Mouse (Mus musculus): ENCODE measurements around the gene AC109138.7. TPM values are rescaled to one million over a fixed set of nuclear protein-coding genes. Genes with fewer than 3 reads are reported as not detected.

The AC109138.7 gene
- not detected in 3 replicates for total RNA-seq (2017)

DNA sequence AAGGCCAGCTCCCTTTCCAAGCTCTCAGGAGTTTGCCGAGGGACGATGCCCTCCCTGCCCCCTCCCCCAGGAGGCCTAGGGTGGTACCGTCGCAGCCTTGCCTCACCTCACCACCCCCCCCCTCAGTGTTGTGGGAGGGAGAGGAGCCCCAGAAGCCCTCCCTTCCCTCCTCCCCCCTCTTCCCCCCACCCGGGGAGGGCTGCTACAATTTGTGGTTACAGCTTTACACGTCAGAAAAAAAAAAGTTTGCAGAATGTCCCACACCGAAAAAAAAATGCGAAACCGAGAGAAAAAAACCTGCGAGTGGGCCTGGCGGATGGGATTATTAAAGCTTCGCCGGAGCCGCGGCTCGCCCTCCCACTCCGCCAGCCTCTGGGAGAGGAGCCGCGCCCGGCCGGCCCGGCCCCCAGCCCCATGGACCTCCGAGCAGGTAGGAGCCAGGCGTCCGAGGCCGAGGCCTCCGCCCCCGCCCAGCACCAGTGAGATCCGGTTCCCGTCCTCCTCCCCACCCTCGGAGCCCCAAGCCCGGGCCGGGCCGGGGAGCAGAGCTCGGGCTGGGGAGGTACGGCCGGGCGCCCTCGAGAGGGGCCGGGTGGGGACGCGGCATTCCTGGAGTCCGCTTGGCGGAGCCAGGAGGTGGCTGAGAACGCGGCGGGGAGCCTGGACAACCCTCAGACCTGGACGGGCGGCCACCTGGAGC, at the start of gene AC109138.7, which contains the start of gene Clcf1:
Gene AC109138.7 (plus strand): TSS at position 287 of the 700 bp plus-strand sequence.
Gene Clcf1 (plus strand): TSS at position 168 of the 700 bp plus-strand sequence.
- ATAC-seq (replicated peaks; ENCODE audit: insufficient number of reproducible peaks, low FRiP score, low TSS enrichment, poor library complexity, severe bottlenecking): peak; percentile 34

DNA sequence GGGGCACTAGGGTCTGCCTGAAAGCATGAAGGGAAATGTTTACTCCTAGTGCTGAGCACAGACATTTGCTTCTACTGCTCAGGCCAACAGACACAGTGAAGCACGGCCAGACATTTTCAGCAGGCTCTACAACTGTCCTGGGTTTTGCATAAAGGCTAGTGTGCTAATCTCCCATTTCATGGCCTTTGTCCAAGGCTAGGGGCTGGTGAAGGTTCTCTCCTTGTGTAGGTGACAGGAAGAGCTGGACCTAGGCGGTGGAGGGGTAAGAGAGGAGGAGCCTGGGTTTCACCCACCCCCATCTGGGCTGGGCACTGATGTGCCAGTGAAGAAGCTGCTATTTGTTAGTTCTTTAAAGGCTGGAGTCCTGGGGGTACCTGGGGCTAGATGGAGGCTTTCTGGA, 49.4 kb upstream of the AC109138.7 start:
- ATAC-seq (replicated peaks; ENCODE audit: insufficient number of reproducible peaks, low FRiP score, low TSS enrichment, poor library complexity, severe bottlenecking): no peak

DNA sequence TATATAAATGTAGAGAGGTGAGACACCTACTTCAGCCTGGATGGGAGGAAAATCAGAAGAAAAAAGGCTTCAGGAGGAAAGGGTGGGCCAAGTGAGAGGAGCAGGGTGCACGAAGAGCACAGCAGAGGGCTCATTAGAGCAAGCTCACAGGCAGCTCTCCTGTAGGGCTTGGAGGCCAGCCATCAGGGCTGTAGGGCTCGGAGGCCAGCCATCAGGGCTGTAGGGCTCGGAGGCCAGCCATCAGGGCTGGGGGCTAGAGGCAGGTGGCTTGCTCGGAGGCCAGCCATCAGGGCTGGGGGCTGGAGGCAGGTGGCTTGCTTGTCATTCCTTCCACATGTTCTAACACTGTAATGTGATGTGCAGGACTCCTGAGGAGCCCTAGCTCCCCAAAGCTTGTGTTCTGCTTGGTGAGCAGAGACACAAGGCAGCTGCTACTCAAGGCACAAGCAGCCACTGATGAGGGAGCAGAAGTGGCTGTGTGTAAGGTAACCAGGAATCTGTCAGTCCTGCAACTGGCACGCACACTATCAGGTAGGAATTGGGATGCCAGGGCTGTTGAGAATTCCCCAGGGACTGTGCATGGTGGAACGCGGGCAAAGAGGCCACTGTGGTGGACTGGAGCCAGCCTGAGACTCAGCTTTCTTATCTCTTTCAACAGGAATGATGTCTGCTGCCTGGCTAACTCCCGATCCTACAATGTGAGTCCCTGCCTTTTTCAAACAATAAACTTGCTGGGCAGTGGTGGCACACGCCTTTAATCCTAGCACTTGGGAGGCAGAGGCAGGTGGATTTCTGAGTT, 47.3 kb upstream of the AC109138.7 start:
- ATAC-seq (replicated peaks; ENCODE audit: insufficient number of reproducible peaks, low FRiP score, low TSS enrichment, poor library complexity, severe bottlenecking): no peak

DNA sequence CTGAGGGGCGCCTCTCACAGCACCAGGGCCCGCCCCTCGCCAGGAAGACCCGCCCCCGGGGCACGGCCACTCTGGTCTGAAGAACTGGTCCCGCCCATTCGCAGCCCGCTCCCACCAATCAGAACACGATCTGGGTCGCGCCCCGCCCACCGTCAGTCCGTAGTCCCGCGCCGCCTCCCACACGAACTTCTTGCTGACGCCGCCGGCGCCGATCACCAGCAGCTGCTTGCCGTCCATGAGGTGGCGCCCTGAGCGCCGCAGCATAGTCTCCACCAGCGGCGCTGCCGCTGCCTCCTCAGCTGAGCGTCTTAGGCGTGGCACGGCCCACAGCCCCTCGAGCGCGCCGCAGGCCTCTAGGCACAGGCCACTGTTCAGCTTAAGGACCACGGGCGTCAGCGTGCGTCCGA, 44.8 kb upstream of the AC109138.7 start:
- peak; percentile 88 for ATAC-seq (replicated peaks; ENCODE audit: insufficient number of reproducible peaks, low FRiP score, low TSS enrichment, poor library complexity, severe bottlenecking)

DNA sequence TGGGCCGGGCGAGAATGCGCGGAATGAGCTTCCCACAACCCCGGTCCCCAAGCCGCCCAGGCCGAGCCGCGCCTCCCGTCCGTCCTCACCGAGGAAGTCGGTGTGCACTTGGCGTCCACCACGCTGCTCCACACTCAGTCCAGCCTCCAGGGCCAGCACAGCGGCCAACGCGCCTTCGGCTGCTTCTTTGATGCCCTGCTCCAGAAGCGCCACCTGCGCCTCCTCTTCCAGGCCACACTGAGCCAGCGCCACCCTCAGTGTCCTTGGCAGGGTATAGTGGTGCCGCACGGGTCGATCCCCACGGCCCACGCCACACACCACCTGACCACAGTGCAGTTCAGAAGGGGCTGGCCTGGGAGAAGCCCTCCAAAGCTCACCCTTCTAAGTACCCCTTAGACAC, 44.3 kb upstream of the AC109138.7 start:
- ATAC-seq (replicated peaks; ENCODE audit: insufficient number of reproducible peaks, low FRiP score, low TSS enrichment, poor library complexity, severe bottlenecking): no peak

DNA sequence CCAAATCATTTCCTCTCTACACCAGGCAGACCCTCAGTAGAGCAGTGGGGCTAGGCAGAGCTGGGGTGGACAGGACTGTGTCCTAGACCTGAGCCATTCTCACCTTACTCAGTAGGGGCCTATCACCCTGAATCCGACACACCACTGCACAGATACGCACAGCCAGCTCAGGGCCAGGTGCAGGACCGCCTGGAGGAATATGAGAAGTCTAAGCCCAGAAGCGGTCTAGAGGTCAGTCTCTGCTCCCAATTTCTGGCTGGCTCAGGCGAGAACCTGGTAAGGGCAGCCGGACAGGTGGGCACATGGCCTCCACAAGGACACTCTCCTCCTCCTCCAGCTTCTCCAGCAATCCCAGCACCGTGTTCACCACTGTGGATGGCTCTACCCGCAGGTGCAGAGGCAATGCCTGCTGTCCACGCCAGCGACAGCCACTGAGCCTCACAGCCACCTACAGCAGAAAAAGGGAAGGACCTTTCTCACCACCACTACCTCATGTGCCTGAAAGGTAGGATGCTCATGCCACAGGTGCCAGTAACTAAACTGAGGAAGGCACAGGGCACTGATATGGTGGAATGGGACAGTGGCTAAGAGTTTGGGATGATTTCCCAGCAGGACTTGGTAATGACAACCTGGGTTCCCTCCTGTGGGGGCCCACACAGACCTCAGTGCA, 43.3 kb upstream of the AC109138.7 start:
- no peak for ATAC-seq (replicated peaks; ENCODE audit: insufficient number of reproducible peaks, low FRiP score, low TSS enrichment, poor library complexity, severe bottlenecking)

DNA sequence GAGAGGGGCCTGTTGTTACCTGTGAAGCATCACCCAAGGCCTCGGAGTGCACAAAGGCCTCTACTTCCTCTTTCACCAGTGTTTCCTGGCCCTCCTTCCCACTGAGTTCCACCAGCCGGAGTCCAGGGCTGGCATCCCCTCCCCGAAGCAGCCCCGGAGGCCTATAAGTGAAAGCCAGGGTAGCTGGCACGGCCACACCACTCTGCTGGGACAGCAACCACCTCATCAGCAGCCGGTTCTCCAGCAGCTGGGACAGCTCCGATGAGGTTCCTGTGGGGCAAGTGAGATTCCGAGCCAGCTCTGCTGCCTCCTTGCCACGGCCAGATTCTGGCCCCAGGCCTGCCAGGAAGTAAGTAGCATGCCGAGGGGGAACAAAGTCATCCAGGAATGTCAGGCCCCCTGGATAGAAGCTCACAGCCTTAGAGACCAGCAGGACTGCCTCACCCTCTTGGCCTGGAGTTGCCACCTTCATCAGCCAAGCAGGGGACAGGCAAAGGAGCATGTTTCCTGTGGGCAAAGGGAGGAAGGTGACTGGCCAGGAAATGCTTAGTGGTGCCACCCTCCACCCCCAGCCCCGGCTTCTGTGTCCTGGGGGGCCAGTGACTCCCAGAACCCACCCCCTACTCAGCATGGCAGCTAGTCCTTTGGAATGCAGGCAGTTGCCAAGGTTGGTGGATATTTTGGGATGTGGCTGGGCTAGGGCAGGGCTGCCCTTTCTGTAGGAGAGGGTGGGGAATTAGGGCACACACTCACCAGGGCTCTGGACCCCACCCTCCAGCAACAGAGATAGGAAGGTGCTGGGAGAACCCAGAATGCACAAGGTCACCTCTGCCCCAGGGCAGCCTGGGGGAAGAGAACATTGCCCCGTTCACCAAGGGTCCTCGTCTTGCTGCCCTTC, 42.5 kb upstream of the AC109138.7 start:
- ATAC-seq (replicated peaks; ENCODE audit: insufficient number of reproducible peaks, low FRiP score, low TSS enrichment, poor library complexity, severe bottlenecking): peak; percentile 9; the same call in 1 of the 2 replicates

DNA sequence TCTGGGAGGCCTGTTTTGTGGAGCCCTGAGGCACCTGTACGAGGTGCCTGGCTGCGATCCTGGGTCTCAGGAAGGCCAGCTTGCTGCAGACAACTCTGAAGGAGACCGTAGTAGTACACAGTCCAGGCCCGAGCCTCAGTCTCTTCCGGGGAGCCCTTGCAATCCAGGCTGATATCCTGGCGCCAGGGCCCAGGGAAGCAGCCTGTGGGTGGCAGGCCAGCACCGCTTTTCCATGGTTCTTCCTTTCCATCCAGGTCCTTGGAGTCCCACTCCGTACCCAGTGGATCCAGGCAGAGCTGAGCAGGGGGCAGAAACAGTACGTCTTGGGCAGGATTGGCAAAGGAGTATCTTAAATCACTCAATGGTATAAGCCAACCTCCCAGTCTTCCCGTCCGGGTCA, 41.2 kb upstream of the AC109138.7 start:
- ATAC-seq (replicated peaks; ENCODE audit: insufficient number of reproducible peaks, low FRiP score, low TSS enrichment, poor library complexity, severe bottlenecking): no peak

DNA sequence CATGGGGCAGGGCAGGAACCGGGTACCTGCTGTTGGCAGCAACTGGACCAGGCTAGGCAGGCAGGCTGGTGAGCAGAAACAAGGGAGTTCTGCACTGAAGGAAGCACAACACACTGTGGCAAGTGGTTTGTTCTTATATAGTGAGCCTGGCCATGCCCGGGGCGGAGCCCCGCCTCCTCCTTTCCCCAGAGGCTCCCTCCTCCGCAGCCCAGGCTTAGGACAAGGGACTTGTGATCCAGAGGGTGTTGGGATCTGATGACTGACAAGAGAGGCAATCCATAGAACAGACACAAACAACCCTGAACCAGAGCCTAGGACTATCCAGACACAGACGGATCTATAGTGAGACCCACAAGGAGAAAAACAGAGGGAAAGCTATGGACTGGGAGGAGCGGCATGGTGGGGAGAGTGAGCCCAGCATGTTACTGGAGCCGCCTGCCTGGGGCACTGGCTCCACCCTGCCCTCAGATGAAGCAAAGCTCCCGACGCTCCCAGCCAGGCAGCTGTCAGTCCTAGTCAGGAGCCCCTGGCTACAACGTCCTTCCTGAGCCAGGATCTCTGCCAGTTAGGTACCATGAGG, 38.7 kb upstream of the AC109138.7 start, which contains the start of gene Carns1:
Gene Carns1 (minus strand): TSS at position 112 of the 580 bp plus-strand sequence.
- ATAC-seq (replicated peaks; ENCODE audit: insufficient number of reproducible peaks, low FRiP score, low TSS enrichment, poor library complexity, severe bottlenecking): no peak

DNA sequence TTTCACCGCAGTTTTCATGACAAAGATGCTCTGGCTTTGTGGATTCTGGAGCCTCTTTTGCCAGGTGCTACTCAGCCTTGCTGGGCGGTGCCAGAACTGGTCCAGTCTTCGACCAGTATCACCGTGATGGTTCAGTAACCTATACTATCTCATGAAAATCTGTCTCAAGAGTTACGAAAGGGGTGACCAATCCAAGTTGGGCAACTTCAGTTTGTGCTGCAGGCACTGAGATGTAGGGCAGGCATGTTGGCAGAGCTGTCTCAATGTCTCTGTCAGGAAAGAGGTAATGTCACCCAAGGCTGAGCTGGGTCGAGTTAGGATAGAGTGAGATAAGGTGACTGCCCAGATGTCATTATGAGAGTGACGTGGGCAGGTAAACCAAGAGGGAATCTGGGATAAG, 33.7 kb upstream of the AC109138.7 start:
- ATAC-seq (replicated peaks; ENCODE audit: insufficient number of reproducible peaks, low FRiP score, low TSS enrichment, poor library complexity, severe bottlenecking): no peak

DNA sequence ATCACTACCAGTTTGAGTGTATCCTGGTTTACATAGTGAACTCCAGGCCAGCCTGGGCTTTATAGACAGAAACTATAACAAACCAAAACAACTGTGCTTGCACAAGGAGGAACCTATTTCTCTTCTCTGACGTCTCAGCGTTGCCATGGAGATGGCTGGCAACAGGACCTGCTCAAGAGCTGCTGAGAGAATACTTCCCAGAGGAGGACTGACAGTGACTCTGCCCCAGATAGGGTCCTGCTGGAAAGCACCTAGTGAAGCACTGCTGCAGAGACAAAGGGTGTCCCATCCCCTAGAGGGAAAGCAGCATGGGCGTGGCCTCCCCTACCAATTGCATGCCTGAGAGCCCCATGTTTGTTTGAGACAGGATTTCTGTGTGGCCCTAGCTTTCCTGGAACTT, 32.3 kb upstream of the AC109138.7 start:
- ATAC-seq (replicated peaks; ENCODE audit: insufficient number of reproducible peaks, low FRiP score, low TSS enrichment, poor library complexity, severe bottlenecking): peak; percentile 88

DNA sequence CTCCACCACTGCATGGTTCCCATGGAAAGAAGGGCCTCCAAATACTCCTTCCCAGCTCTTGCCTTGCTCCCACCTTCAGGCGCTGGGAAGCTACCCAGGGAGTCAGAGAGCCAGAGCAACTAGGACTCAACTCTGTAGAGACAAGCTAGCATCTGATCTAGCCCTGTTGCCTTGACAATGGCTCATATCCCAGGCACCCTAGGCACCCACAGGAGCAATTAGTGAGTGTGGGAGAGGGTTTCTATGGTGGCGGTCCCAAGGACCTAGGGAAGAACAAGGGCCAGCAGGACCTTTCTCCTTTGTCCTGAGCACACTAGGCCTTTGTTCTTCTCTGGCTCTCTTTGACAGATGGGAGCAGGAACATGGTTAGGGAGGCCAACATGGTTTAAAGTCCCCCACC, 30.5 kb upstream of the AC109138.7 start:
- no peak for ATAC-seq (replicated peaks; ENCODE audit: insufficient number of reproducible peaks, low FRiP score, low TSS enrichment, poor library complexity, severe bottlenecking)

DNA sequence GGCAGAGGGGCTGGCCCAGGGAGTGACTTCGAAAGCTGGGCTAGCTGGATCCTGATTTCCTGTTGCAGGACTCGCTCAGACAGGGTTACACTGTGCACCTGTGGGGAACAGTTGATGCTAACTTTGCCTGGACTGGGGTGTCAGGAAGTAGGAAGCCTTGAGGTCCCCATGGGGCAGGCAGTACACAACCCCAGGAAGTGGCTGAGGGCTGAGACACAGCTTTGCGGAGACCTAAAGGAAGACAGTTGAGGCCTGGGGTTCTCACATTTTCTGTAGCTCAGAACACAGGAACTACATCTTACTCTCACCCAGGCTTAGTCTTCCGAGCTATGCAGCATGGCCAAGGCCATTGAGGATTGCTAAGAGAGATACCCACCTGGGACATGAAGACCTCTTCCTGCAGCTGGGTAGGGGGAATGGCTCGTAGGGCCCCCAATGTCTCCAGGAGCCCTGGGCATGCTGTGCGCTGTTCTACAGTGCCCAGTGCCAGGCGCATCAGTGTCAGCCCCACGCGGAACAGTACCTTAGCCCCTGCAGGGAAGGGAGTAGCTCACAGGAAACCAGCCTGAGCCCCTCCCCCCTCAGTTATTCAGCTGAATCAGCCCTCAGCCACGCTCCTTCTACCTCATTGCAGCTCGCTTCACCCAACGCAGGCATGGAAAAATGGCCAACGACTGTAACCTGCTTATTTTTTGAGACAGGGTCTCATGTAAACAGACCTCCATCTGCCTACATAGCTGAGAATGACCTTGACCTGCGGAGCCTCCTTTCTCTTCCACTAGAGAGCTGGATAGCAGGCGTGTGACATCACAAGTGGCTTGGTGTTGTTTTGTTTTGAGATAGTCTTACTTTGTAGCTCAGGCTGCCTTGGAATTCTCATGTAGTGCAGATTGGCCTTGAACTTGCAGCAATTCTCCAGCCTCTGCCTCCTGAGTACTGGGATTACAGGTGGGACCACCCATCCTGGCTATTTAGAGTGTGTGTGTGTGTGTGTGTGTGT, 28.9 kb upstream of the AC109138.7 start:
- peak; percentile 23; the same call in 1 of the 2 replicates for ATAC-seq (replicated peaks; ENCODE audit: insufficient number of reproducible peaks, low FRiP score, low TSS enrichment, poor library complexity, severe bottlenecking)

DNA sequence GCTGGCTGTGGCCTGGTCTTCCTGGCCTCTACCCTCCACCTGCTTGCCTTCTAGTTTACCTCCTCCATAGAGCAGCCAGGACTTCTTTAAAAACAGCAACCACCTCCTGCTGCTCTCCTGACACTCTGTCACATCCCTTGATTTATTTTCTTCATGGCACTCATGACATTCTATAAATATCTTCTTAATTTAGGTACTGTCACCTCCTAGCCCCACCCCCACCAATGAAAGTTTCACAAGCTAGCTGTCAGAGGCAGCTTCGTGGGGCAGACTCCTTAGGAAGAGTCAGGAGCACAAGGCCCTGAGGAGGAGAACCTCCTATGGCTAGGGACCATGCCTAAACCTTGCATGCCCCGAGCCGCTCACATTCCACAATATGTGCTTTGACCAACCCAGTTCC, 26.9 kb upstream of the AC109138.7 start:
- no peak for ATAC-seq (replicated peaks; ENCODE audit: insufficient number of reproducible peaks, low FRiP score, low TSS enrichment, poor library complexity, severe bottlenecking)

DNA sequence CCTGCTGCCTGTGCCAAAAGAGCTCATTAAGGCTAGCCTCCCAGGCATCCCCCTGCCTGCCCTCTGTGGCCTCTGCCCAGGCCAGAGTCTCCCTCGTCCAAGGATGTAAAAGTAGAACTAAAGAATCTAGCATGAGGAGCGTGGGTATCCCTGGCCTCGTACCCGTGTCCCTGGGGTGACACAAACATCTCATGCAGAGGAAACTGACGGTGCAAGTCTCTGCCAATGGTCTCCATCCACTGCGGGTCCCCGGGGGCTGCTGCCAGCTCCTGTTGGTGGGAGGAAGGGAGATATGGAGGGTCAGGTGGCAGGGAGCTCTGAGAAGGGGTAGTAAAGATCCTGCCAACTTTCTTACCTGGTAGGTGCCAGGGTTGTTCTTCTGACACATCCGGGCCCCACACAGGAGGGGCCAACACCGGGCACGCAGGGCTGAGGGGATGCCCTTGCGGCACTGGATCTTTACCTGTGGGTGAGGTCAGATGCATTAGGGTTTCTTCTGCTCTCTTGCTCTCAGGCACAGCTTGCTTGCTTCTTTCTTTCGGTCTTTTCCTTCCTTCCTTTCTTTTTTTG, 25.0 kb upstream of the AC109138.7 start:
- no peak for ATAC-seq (replicated peaks; ENCODE audit: insufficient number of reproducible peaks, low FRiP score, low TSS enrichment, poor library complexity, severe bottlenecking)

DNA sequence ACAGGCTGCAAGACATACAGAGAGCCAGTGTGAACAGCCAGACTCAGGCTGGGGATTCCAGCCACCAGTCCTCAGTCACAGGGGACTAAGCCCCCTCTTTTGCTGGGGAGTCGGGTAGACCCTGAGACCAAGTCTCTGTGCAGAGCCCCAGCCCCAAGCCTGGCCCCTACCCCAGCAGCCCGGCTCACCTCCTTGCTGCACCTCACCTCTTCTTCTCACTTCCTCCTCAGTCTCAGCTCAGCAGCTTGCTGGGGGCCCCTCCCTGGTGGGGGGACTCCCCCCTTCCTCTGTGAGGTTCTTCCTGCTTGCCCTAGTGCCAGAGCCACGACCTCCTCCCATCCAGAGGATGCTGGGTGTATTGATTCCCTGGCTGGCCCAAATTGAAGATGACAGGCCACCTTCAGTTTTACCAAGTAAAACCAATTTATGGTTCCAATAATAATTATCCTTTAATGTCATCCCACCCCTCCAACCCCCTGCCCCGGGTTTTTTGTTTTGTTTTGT, 23.3 kb upstream of the AC109138.7 start, which contains the start of gene Tbc1d10c:
Gene Tbc1d10c (minus strand): TSS at position 454 of the 504 bp plus-strand sequence.
- peak; percentile 63 for ATAC-seq (replicated peaks; ENCODE audit: insufficient number of reproducible peaks, low FRiP score, low TSS enrichment, poor library complexity, severe bottlenecking)
